Mouse (Mus musculus) urinary bladder, postnatal 10 days (tissue): ENCODE measurements at regions not wholly inside any gene's neighbourhood (a gene's known extent, or its start where the extent isn't known, plus 50 kb on each side); places are given as distances from the start of the nearest gene placed in this dataset.
A peak's percentile ranks its signal among the peaks of the same experiment; 100 is the strongest.

ENCODE experiments used
- DNase-seq: peaks from one replicate; pipeline ENCODE4 v3.0.0; 2022; ENCODE audit warnings: low spot score

DNA sequence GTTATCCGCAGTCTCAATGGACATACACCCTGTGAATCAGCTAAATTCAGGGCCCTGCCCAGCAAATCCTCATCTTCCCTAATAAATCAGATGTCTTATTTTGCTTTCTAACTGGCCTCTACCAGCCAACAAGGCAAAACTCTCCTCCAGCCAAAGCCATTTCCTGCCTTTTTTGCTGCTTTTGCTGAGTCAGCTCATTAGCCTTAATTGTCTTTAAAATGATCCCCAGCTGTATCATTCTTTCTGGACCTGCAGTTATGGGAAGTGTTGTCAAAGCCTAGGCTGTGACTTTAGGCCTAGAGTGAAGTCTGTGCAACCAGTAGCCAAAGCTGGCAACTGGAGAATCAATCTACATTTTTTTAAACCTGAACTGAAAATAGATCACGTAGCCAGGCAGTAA is 81.4 kb downstream of the Mtpn start:
- DNase-seq: no peak

GRCm38 (mm10) chr6:35445007-35445406 is 94.7 kb downstream of the Mtpn start:
- no peak for DNase-seq

GRCm38 (mm10) chr6:35426301-35426700 is 100.4 kb upstream of the Fam180a start:
- DNase-seq: no peak

GRCm38 (mm10) chr6:35424521-35424920 is 98.6 kb upstream of the Fam180a start:
- DNase-seq: no peak

GRCm38 (mm10) chr6:35420924-35421323 is 95.0 kb upstream of the Fam180a start:
- no peak for DNase-seq

- DNase-seq: no peak
Measured at GRCm38 (mm10) chr6:35405044-35405443, 79.1 kb upstream of the Fam180a start.

DNA sequence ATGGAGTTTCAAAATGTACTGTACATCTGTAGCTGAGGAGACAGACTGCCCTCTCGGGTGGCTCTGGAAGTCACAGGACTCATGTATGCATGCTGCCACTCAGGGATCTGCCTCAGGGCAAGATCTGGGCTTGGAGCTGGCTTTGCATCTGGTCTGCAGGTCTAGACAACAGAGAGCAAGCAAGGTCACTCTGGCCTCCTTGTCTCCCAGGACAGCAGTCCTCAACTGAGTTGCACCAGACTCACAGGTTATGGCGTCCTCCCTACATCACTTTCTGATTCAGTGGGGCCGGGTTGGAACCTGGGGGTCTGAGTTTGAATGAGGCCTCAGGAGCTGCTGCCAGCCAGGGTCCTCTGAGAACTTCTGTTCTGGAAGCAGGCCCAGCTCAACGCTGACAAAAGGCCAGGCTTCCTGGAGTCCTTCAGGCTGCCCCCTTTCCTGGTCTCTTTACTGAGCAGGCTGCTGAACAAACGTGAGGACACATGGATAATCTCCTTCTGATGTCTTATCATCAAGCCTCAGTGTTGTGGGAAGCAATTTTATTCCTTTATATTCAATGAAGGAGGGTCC is 77.5 kb upstream of the Fam180a start:
- DNase-seq: no peak

DNA sequence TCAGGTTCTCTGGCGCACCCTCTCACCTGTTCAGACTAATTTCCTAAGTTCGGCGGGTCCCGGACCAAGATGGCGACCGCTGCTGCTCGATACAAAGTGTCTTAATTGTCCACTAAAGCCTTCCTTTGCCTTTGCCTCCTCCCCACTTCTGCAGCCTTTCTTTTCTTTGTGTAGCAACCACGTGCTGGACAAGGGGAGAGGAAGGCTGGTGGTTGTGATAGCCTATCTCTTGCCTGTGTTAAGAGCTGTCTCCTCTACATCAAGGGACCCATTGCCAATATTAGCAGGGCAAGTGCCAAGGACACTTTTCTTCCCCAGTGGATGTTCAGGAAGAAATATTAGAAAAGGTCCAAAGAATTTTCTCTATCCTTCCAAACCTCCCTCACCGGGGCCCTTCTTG is 69.8 kb upstream of the Fam180a start:
- no peak for DNase-seq

DNA sequence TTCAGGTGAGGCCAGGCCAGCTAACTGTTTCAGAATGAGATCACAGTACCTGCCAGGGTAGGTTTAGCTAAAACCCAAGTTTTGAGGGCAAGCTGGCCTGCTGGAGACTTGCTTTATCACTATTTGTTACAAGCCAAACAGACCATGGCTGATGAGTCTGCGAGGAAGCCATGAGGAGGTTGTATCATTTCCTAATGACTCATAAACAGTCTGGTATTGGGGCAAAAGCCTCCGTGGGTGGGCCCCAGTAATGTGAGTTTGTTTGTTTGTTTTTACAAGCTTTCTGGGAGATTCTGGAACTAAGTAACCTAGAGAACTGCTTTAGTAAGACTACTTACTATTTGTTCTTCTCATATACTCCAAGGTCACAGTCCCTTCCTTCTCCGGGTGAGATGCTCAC is 62.9 kb upstream of the Fam180a start:
- DNase-seq: no peak

GRCm38 (mm10) chr6:35381536-35381935 is 55.6 kb upstream of the Fam180a start:
- DNase-seq: no peak

DNA sequence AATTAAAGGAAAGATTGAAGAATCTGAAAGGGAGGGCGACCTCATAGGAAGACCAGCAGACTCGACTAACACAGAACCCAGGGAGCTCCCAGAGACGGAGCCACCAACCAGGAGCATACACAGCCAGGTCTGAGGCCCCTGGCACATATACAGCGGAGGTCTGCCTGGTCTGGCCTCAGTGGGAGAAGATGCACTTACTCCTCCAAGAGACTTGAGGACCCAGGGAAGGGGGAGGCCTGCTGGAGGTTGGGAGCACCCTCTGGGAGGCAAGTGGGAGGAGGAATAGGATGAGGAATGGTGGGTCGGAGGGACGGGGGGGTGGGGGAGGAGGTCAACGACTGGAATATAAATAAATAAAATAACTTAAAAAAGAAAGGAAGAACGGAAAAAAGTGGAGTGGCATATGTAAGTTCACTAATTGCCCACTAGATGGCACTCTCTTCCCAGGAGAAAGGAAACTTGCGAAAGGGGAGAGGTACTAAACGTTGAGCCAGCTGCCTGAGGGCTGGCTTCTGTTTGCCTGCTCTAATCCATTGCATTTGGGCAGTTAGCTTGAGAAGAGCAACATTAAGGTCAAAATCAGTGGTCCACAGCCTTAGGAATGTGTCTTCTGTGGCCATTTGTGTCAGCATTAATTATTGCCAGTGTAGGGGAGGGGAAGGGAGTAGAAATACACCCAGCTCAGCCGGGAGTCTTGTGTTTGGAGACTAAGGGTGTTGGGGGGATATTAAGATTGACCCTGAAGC is 55.0 kb upstream of the Fam180a start:
- DNase-seq: no peak

DNA sequence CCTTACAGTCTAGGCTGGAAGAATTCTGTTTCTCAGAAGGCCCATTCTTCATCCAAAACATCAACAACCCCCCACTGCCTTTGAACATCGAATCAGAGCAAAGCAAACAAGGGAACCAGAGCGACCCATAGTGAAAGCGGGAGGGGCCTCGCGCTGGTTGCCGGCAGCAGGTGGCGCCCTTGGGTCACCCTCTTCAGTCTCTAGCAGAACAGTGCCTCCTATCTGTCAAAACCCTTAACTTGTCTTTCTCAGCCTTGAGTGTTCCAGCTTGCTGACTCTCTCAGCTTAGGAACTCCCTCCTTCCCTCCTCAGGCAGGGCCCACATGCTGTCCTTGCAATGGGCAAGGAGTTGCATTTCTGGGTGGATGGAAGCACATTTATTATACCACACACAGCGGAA is 53.9 kb upstream of the Fam180a start:
- DNase-seq: peak; percentile 25

DNA sequence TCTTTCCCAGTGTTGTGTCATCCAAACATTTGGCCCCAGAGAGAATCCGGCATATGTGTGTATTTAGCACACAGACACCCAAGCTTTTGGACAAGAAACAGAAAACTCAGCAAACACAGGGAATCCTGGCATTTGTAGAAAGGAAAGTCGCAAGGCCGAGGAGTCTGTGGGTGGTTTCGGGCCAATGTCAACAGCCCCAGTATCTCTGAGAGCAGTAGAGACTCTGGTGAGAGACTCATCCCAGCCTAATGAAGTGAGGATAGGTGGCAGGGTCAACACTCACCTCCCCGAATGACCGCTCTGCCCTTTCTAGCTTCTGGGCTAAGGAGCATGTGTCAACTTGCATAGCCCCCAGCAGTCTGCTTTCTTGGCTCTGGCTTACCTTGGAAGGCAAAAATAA is 52.9 kb upstream of the Fam180a start:
- DNase-seq: no peak

DNA sequence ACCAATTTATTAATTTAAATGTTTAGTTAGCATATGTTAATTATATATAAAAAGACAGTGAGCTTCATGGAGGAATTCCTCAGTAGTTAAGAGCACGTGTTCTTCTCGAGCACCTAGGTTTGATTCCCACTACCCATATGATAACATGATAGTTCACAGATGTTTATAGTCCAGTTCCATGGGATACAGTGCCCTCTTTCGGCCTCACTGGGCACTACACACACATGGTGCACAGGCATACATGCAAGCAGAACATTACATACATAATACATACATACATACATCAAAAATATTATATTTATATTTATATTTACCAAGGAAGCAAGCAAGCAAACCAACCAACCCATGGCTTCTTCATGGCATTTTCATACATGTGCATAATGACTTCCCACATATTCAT is 51.6 kb upstream of the Fam180a start:
- DNase-seq: no peak

GRCm38 (mm10) chr6:35376526-35376925 is 50.6 kb upstream of the Fam180a start:
- no peak for DNase-seq
